Mouse (Mus musculus) CD8-positive naive resting alpha-beta T cell, adult 2 months (primary cell): ENCODE results near the gene Zfp12.
A peak's percentile ranks its signal among the peaks of the same experiment; 100 is the strongest.
"Not testable (repeated sequence)": the region's sequence is repeated elsewhere in the genome, so short reads cannot be mapped to it uniquely, and the experiment has no call there.

Experiments
- DNase-seq, 2 experiments: peaks; one replicate each; pipeline ENCODE4 v3.0.0; 2022; ENCODE audit warnings: low read depth in 2 of 2, low spot score in 2 of 2

Zfp12 gene

GRCm38 (mm10) chr5:143235028-143235693 lies at the start of gene Zfp12:
Gene Zfp12, plus strand, starts transcription at chr5:143235163.
- peak; percentile 78 to 79 for DNase-seq

- DNase-seq, result not testable (repeated sequence)
Measured at GRCm38 (mm10) chr5:143188014-143188413, 46.9 kb upstream of the Zfp12 start.

GRCm38 (mm10) chr5:143192806-143193205 lies 42.2 kb upstream of the Zfp12 start:
- DNase-seq, result no peak

- DNase-seq, result not testable (repeated sequence)
Measured at GRCm38 (mm10) chr5:143194747-143195146, 40.2 kb upstream of the Zfp12 start.

- DNase-seq, result no peak
Measured at GRCm38 (mm10) chr5:143195166-143195565, 39.8 kb upstream of the Zfp12 start.

- no peak for DNase-seq
Measured at GRCm38 (mm10) chr5:143196506-143196905, 38.5 kb upstream of the Zfp12 start.

GRCm38 (mm10) chr5:143205015-143205414 lies 29.9 kb upstream of the Zfp12 start:
- no peak for DNase-seq

GRCm38 (mm10) chr5:143213832-143214231 lies 21.1 kb upstream of the Zfp12 start:
- no peak for DNase-seq

- no peak for DNase-seq
Measured at GRCm38 (mm10) chr5:143220996-143221395, 14.0 kb upstream of the Zfp12 start.

GRCm38 (mm10) chr5:143222287-143222686 lies 12.7 kb upstream of the Zfp12 start:
- DNase-seq, result no peak

GRCm38 (mm10) chr5:143226790-143227189 lies 8.2 kb upstream of the Zfp12 start, which contains the start of gene Spdye4a:
Gene Spdye4a, minus strand, starts transcription at chr5:143226890.
- DNase-seq, result no peak

- no peak for DNase-seq
Measured at GRCm38 (mm10) chr5:143236036-143236435, 1.1 kb downstream of the Zfp12 start.

GRCm38 (mm10) chr5:143244926-143245325 lies 10.0 kb downstream of the Zfp12 start:
- DNase-seq, result no peak

GRCm38 (mm10) chr5:143252039-143252438 lies 17.1 kb downstream of the Zfp12 start:
- DNase-seq, result no peak

GRCm38 (mm10) chr5:143252791-143253185 lies 17.8 kb downstream of the Zfp12 start:
- DNase-seq, result no peak

GRCm38 (mm10) chr5:143253186-143253880 lies 18.4 kb downstream of the Zfp12 start:
- DNase-seq, result no peak

- no peak for DNase-seq
Measured at GRCm38 (mm10) chr5:143253881-143254486, 19.0 kb downstream of the Zfp12 start.

GRCm38 (mm10) chr5:143254487-143255130 lies 19.6 kb downstream of the Zfp12 start:
- DNase-seq, result no peak

GRCm38 (mm10) chr5:143255131-143255519 lies 20.2 kb downstream of the Zfp12 start:
- DNase-seq, result no peak

GRCm38 (mm10) chr5:143255802-143256201 lies 20.8 kb downstream of the Zfp12 start:
- DNase-seq, result no peak

GRCm38 (mm10) chr5:143261636-143262035 lies 26.7 kb downstream of the Zfp12 start:
- no peak for DNase-seq

GRCm38 (mm10) chr5:143264689-143265088 lies 29.7 kb downstream of the Zfp12 start:
- DNase-seq, result no peak
